Mouse (Mus musculus) stomach, postnatal 0 days (tissue): ENCODE results near the gene Zfp637.

Experiments
- CTCF ChIP-seq: IDR thresholded peaks from 2 replicates; pipeline ENCODE4 v1.5.1; 2016; ENCODE audit warnings: antibody characterized with exemption, low read depth, mild to moderate bottlenecking, moderate library complexity
- EP300 ChIP-seq: optimal IDR thresholded peaks from 2 replicates; pipeline ENCODE3; 2016; ENCODE audit warnings: antibody characterized with exemption

DNA sequence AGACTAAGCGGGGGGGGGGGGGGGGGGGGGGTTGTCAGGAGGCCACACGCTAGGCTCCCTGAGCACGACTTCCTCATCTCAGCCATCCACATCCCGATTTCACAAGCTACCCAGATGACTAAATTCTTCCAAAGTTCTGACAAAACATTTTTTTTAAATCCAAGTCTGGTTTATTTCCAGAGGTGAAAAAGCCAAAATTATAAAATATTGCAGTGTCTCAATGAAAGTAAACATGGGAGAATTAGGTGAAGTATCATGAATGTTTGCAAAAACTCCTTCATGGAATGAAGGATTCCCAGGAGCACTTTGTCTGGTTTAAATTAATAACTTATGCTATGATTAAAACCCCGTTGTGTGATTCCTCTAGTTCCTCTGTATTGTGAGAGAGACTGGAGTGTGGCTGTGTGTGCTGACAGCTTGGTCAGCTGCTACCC is 23.9 kb upstream of the Zfp637 start:
- TF ChIP-seq CTCF = no peak
- TF ChIP-seq EP300 = no peak
